Mouse (Mus musculus) CH12.LX (cell line): Measurements from ENCODE around the gene Ctnna3.

Experiments
- BHLHE40 ChIP-seq: IDR thresholded peaks from 2 replicates; pipeline ENCODE4 v1.6.1; 2011; ENCODE audit warnings: mild to moderate bottlenecking, low read depth, low read length, improper control_type of control experiment
- CHD2 ChIP-seq: IDR thresholded peaks from 2 replicates; pipeline ENCODE4 v1.6.1; 2011; ENCODE audit warnings: low read length, improper control_type of control experiment
- CTCF ChIP-seq, 2 experiments: IDR thresholded peaks in 1 of 2; conservative IDR thresholded peaks in 1 of 2; 2 replicates each; pipeline ENCODE4 v1.5.1; 2011 to 2012; ENCODE audit warnings: low read depth in 2 of 2, low read length in 2 of 2, improper control_type of control experiment in 1 of 2, inconsistent platforms in 1 of 2, mild to moderate bottlenecking in 1 of 2, moderate library complexity in 1 of 2
- ELF1 ChIP-seq: IDR thresholded peaks from 2 replicates; pipeline ENCODE4 v1.6.1; 2014; ENCODE audit warnings: low read depth, mild to moderate bottlenecking, inconsistent platforms, low read length, improper control_type of control experiment
- HCFC1 ChIP-seq: IDR thresholded peaks from 2 replicates; pipeline ENCODE4 v1.6.1; 2012; ENCODE audit warnings: low read depth, mild to moderate bottlenecking, inconsistent platforms, low read length, improper control_type of control experiment
- MAFK ChIP-seq: IDR thresholded peaks from 2 replicates; pipeline ENCODE4 v1.6.1; 2011; ENCODE audit warnings: low read length, improper control_type of control experiment; ENCODE audit not compliant: insufficient replicate concordance
- MEF2A ChIP-seq: IDR thresholded peaks from 2 replicates; pipeline ENCODE4 v1.6.1; 2014; ENCODE audit warnings: low read depth, mild to moderate bottlenecking, inconsistent platforms, low read length, improper control_type of control experiment, borderline replicate concordance
- POLR2A ChIP-seq: IDR thresholded peaks from 2 replicates; pipeline ENCODE4 v1.6.1; 2011; ENCODE audit warnings: low read depth, mild to moderate bottlenecking, improper control_type of control experiment, low read length
- SMC3 ChIP-seq: IDR thresholded peaks from 2 replicates; pipeline ENCODE4 v1.6.1; 2011; ENCODE audit warnings: low read depth, low read length, improper control_type of control experiment
- USF1 ChIP-seq: IDR thresholded peaks from 2 replicates; pipeline ENCODE4 v1.6.1; 2014; ENCODE audit warnings: low read depth, mild to moderate bottlenecking, inconsistent platforms, low read length, improper control_type of control experiment
- ZC3H11A ChIP-seq: IDR thresholded peaks from 2 replicates; pipeline ENCODE4 v1.6.1; 2012; ENCODE audit warnings: low read depth, mild to moderate bottlenecking, inconsistent platforms, low read length, improper control_type of control experiment
- ZNF384 ChIP-seq: IDR thresholded peaks from 2 replicates; pipeline ENCODE4 v1.6.1; 2012; ENCODE audit warnings: low read depth, low read length, improper control_type of control experiment, inconsistent platforms

GRCm38 (mm10) chr10:64083813-64084212, 653.9 kb downstream of the Ctnna3 start:
- TF ChIP-seq CTCF (conservative IDR thresholded peaks at IDR 0.05 in 1 of 2, IDR thresholded peaks at IDR 0.05 in 1 of 2; ENCODE audit: low read depth in 2 of 2, low read length in 2 of 2): no peak
- TF ChIP-seq MEF2A: no peak
- no peak for TF ChIP-seq ZNF384
- TF ChIP-seq POLR2A: no peak
- TF ChIP-seq MAFK: no peak
- TF ChIP-seq BHLHE40: no peak
- TF ChIP-seq CHD2: no peak
- no peak for TF ChIP-seq HCFC1
- TF ChIP-seq USF1: no peak
- TF ChIP-seq ELF1: no peak
- no peak for TF ChIP-seq SMC3
- no peak for TF ChIP-seq ZC3H11A
